Mouse (Mus musculus) adrenal gland (tissue): ENCODE results near the gene Dpm3.

Source experiments
- intact Hi-C: fragments of 180-260 bp; cut with DNase I; formaldehyde crosslinking; loops from one replicate; pipeline ENCODE4 v1.15.1; 2025

The Dpm3 gene

DNA sequence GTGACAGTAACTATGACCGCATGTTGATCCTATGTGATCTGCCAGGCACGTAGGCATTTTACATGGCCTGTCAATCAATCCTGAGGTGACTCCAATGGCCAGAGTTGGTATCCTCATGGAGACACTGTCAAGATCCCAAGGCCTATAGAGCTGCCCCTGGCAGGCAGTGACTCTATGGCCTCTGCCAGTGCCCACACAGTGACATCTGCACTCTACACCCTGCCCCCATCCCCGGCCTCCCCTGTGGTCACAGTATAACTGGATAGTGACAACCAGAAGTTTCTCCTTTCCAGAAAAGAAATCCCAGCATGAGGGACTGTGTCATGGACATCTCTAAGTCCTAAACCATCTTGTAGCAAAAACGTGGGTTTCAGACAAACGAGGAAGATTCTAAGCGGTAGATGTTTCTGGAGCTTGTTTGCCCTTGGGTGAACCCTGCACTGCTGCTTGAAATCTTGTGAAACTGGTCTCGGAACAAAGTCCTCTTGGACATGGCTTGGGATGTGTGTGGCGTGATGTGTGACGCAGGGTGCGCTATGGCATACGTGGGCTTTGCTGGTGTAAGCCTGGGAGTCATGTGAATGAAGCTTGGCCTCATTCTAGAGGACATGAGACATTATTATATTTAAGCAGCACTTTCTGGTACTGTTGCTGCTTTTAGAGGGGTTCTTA, 34.2 kb downstream of the Dpm3 start:
- intact Hi-C loops: no loop called here

DNA sequence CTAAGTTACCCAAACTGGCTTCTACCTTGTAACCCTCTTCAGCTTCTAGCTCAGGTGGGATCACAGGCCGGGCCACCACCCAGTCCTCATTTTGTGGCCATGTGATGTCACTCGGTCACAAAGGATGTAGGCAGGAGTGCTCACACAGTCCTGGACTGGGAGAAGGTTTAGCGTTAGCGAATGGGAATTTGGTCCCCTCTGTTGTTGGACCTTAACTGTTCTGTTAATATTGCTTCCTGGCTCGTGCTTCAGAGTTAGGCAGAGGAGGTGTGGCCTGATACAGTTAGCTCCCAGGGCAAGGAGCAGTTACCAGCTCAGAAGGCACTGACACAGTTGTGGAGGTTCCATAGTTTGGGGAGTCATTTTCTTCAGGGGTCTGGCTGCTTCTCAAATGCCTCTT, 35.0 kb downstream of the Dpm3 start:
- intact Hi-C loops: no loop called here

DNA sequence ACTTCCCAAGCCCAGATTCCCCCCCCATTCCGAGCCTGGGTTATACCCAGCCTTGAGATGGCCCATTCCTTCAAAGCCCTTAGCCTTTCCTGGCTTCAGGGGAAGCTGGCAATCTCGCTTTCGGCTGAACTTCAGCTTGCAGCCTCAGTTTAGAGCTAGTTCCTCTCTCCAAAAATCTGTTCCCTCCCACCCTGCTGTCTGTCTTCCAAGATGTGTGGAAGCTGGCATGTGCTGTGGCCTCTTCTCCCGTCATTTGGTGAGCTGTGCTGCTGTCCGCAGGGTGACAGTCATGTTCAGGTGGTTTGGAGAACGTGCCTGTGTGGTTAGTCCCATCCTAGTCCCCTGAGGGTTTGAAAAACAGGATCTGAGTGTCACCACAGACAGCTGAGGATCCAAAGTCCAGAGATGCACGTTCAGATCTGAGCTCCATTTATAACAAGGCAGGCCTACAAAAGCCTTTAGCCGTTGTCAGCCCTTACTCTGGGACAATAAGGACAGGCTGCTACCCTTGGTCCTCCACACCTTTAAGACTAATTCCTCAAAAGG, 36.6 kb downstream of the Dpm3 start:
- intact Hi-C loops: no loop called here

DNA sequence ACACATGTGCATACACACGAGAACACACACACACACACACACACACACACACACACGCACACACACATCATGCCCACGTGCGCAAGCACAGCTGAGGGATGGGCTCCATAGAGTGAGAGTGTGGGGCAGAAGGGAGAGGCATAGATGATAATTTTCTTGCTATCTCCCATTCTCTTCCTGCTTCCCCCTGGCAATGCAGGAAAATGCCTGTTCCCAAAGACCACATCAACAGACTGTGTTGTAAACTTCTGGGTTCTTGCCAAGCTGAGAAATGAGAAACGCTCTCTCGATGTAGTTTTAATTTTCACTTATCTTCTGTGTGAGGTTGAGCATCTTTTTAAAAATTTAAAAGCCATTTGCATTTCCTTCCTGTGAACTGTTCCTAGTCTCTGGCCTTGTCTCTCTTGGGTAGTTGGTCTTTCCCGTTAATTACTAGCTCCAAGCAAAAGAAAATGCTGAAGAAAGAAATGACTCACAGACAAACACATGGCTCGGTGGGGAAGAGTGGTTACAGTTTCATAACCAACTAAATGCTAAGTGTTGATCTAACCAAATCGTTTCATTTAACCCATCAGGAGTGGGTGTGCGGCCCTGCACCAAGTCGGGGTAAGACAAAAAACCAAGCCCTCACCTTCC, 37.7 kb downstream of the Dpm3 start:
- intact Hi-C loops: no loop called here

GRCm38 (mm10) chr3:89298908-89299307, 39.8 kb downstream of the Dpm3 start:
- intact Hi-C loops: no loop called here

GRCm38 (mm10) chr3:89299499-89299898, 40.3 kb downstream of the Dpm3 start:
- intact Hi-C loops: no loop called here

DNA sequence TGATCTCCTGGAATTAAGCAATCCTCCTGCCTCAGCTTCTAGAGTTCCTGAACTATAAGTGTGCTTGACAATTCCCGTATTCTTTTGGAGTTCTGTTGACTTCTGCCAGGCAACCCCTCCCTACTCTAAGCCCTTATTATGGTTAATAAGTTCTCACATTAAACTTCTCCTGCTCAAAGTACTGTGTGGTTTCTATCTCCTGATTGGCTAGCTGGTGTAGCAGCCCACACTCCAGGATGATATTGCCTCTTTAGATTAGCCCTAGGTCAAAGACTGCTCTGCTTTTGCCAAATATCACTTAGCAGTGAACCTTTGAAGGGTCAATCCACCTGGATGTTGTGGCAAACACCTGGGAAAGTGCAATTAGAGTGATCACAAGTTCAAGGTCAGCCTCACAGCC, 40.9 kb downstream of the Dpm3 start:
- intact Hi-C loops: no loop called here

GRCm38 (mm10) chr3:89300514-89300913, 41.4 kb downstream of the Dpm3 start:
- intact Hi-C loops: no loop called here

DNA sequence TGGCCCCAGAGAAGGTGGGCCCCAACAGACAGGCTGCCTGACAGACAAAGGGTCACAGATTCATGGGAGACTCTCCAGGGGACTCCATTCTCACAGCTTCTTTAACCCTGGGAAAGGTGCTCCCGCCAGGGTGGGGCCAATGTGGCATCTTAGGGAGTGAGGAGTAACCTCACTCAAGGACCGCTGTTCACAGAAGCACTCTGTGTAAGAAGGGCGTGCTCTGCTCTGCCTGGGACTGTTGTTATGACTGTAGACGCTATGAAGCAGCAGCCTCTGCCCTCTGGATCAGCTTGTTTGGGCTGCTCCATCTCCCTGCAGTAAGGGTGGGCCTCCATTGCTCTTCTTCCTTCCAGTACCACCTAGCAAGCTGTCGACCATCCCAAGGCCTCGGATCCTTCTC, 45.3 kb downstream of the Dpm3 start:
- intact Hi-C loops: no loop called here

DNA sequence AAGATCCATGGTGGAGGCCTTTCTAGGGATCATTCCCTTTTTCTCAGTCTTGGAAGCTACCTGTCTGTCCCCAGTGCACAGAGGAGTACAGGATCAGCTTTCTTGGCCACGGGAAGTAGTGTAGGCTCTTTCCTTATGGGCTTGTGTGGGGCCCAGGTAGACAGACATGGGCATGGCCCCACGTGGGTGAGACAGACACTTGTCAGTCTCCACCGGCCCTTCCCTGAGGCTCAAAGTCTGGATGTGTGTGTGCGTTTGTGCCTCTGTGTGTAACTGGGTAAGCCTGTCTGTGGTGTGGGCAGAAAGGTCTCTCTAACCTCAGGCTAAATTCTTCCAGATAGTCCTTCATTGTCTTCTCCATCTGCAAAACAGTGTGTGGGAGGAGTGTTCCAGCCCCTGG, 45.9 kb downstream of the Dpm3 start:
- intact Hi-C loops: no loop called here

DNA sequence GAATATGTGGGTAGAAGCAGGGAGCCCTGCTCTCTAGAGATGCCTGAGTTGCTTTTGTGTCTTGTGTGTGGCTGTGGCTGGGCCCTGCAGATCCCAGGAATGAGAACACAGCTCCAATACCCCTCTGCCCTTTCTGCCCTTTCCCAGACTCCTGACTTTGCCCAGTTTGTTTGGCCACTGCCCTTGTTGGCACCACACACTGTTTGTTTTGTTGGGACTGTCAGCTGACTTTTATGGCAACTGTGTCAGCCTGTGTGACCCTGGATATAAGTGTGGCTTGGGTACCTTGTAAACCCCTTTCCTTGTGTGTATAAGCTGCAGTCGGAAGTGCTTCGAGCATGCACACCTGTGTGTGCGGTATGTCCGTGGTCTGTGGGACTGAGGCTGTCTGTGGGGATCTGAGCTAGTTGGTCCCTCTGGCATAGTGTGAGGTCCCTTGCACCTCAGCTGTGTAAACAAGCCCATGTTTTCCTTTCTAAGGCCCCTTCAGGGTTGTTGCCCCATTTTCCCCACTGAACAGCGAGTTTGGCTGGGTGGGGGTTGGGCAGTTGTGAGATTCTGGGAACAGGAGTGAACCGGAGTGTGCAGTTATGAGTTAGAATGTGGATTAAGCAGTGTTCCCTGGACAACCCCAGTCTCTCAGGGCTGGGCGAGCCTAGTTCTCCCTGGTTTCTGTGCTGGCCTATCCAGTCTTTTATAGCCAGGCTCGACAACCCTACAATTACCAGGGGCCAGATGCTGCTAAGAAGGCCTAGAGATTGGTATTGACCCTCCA, 46.6 kb downstream of the Dpm3 start:
- intact Hi-C loops: no loop called here

DNA sequence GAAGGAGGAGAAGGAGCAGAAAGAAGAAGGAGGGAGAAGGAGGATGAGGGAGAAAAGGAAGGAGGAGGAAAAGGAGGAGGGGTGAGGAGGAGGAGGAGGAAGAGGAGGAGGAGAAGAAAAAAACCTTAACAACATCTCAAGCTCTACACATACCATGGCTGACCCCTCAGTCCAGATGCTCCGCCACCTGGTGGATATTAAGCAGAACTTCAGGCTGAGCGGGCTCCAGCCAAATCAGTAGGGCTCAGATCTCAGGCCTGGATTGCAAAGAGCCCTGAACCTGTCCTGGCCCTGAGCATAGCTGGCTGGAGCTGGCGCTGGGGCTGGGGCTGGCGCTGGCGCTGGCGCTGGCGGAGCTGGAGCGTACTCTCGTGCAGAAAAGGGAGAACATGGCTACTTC, 48.9 kb downstream of the Dpm3 start:
- intact Hi-C loops: no loop called here

GRCm38 (mm10) chr3:89314340-89314739, 55.2 kb downstream of the Dpm3 start:
- intact Hi-C loops: loop anchor here (10.0 kb wide), 1 partner anchor 170 kb away; no protein-coding TSS in a partner anchor

DNA sequence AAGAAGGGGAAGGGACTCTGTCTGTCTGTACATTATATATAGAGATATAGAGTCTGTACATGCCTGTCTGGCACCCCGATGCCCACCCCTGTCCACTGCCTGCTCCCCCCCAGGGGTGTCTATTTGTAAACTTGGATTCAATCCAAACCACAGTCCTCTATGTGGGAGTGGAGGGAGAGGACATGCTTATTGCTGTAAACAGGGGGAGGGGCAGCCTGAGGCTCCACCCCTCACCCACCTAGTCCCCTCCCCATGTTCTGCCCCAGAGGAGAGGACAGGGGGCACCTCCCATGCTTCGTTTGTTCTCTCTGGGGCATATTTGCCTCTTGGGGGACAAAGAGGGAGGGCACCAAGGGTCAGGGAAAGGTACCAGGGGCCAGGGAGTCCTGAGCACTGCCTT, 55.6 kb downstream of the Dpm3 start:
- intact Hi-C loops: loop anchor here (5.0 to 10.0 kb wide), 2 partner anchors 38 to 170 kb away; no protein-coding TSS in a partner anchor

DNA sequence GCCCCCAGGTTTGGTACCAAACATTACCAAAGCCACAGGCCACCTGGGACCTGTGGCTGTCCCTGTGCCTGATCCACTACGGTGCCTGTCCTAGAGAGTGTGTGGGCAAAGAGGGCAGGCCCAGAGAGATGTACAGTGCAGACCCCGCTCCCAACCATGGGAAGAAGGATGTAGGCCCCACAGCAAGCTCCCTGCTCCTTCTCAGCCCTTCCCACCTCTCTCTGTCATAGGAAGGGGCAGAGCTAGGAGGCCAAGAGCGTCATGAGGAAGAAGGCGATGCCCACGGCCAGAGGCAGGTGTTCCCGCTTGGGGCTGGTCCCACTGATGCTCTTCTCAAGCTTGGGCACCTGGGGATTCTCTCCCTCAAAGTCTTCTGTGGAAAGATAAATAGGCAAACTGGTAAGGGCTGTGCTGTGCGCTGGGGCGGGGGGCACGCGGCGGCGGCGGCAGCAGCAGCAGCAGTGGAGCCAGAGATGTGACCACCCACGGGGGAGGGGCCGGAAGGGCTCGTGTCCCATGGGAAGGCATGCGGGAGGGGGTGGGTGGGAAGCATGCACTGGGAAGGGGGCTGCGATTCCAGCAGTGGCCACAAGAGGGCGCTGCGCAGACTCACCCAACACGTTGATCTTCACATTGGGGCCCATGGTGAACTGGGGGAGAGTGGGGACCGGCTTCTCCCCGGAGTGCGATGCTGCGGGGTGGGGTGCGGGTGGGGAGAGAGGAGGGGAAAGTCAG, 56.2 kb downstream of the Dpm3 start:
- intact Hi-C loops: loop anchor here (5.0 to 10.0 kb wide), 2 partner anchors 37 to 169 kb away; no protein-coding TSS in a partner anchor

DNA sequence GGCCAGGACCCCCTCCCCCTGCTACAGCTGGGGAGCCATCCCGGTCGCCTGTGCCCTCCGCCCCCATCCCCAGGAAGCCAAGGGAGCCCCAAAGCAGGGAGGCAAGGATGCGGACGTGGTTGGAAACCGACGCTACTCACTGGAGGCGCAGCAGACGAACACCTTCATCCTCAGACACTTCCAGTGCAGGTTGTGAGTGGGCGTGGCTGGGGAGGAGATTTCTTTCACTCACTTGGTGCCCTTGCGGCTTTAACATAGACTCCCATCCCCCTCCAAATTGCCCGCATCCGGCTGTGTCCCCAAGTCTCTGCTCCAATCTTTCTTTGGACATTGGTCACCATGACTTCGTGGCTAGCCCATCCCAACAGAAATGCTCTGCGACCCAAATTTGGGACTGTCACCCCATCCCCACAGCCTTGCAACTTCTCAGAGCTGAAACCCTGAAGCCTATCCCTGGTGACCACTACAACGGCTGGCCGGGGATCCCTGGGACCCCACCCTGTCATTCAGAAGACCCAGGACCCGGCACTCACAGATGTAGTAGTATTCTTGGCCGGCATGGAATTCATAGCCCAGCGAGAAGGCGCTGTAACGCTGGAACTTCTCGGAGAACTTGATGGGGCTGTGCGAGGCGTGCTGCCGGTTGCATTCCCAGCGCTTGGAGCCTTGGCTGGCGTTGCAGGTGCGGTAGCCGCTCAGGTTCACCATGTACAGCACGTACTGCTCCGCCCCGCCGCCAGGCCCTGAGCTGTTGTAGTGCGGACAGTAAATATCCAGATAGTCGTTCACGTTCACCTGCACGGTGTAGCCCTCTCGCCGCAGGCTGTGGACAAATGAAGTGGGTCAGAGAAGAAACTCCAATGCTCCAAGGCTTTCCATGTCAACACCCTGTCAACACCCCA, 57.0 kb downstream of the Dpm3 start:
- intact Hi-C loops: loop anchor here (5.0 to 10.0 kb wide), 2 partner anchors 36 to 169 kb away; no protein-coding TSS in a partner anchor
